Mouse (Mus musculus) adrenal gland, adult 2 months (tissue): ENCODE measurements at regions not wholly inside any gene's neighbourhood (a gene's known extent, or its start where the extent isn't known, plus 50 kb on each side); places are given as distances from the start of the nearest gene placed in this dataset.
A peak's percentile ranks its signal among the peaks of the same experiment; 100 is the strongest.
"Not testable (repeated sequence)": the region's sequence is repeated elsewhere in the genome, so short reads cannot be mapped to it uniquely, and the experiment has no call there.

Experiments
- DNase-seq: peaks from one replicate; pipeline ENCODE4 v3.0.0; 2021

DNA sequence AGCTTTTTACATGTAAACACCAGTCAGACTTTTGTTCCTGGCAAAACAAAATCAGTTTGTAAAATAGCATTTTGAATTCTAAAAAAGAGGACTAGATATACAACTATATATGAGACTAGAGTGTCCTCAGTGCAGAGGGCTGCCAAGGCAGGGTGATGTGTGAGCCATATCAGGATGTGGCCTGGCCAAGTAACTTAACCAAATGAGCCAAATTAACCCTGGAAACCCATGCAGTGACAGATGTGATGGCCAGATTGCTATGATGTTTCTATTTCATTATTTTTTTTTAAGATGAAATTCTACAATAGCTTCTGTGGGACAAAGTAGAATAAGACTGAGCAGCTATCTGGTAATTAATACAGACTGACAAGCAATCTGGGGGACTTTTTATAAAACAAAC is 181.8 kb downstream of the Nova1 start:
- DNase-seq: no peak

DNA sequence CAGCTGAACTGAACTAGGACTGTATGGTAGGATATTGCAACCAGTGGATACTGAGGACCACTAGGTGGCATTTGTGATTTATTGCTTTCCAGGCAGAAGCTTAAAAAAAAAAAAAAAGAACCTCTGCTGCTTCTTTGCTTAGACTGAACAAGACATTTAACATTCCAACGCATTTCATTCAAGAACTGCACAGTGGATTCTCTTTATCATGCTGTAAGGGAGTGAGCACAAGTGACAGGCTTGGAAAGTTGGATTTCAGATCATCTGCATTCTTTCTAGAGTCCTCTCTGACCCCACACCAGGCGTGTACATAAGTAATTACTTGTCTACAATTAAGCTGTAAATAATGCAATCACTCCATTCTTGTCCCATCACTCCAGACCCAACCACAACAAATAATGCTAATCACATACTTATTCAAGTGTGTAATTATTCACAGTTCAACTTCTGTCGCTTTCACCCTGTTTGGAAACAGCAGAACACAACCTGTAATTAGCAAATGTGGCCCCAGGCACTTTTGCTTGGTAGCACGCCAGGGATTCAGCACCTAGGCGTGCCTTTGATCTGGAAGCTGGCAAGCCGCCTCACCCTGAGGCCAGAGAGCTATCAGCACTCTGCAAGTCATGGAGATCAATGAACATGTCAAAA is 183.5 kb downstream of the Nova1 start:
- peak; percentile 8 for DNase-seq

DNA sequence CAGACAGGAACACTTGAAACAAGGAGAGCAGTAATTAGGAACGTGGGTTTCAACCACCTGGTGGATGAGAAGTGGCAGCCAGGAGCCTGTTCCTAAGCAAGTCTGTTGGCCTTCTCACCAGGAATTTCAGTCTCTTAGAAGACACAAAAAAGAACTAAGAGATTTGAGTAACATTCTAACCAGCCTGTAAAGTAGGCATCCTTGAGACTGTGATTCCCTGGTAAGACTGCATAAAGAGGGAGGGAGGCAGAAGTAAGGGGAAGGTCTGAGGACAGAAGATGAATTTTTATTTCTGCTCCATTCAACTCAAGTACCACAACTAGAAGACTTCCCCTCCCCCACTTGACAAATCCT is 184.0 kb downstream of the Nova1 start:
- no peak for DNase-seq

DNA sequence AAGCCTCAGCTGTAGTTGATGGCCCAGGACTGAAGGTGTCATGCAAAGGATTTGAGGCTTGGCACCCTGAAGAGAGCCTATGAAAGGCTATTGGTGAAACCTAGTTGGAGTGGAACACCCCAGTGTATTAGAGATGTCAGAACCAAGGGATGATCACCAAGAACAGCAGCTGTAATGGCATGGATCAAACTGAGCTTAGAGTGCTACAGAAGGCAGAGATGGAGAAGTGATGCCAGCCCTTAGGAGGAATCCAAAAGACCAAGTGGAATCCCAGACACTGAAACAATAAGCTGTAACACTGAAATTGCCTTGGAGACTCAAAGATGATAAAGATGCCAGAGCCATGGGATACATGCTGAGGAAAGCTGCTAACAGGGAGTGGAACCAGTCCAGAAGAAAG is 186.3 kb downstream of the Nova1 start:
- not testable (repeated sequence) for DNase-seq

- no peak for DNase-seq
These were observed 191.4 kb downstream of the Nova1 start for GRCm38 (mm10) chr12:46627320-46627719.

DNA sequence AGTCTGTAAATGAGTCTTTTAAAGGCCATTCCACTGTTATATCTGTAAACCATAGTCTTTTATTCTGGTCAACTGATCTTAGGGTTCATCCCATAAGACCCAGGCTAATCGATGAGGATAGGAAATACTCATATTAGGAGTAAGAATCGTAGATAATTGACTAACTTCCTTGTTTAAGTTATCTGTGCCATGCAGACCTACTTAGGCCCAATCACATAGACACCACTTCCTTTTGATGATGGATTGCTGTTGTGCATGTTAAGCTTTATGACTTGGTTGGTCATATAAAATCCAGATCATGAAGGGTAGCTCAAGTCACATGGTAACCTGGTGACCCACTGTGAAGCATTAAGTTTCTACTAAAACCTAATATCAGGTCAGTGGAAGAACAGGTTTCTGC is 207.3 kb downstream of the Nova1 start:
- DNase-seq: no peak

DNA sequence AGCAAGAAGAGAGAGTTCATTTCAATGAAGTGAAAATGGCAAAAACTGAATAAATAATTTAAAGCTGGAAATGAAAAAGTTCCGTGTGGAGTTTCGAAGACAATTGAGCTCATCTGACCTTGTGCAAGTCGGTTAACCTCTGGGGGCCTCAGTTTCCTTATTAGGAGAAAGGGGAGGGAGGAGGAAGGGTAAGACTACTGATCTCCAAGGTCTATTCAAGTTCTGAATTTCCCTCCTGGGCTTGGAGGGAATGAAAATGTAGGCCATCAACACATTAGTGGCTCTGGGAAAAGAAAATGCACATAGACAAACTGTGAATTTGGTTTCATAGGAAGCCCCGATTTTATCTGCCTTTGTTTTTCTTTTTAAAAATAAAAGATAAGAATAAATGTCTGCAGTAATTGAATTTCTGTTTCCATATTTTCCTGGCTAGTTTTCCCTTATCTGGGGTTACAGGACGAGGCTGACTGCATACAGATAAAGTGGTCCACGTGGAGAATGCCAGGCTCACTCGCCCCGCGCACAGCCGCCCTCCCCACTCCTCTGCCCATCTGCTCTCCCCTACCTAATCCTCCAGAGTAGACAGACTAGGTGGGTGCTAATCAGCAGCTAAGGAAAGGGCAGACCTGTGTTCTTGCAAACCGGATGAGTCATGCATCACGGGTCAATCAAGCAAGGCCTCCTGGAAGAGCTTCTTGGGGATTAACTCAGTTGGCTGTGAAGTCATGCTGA is 209.0 kb downstream of the Nova1 start:
- DNase-seq: peak; percentile 17

- DNase-seq: no peak
These were observed 210.3 kb downstream of the Nova1 start for GRCm38 (mm10) chr12:46608290-46608910.

GRCm38 (mm10) chr12:46597200-46597599 is 221.5 kb downstream of the Nova1 start:
- DNase-seq: no peak

GRCm38 (mm10) chr12:46568665-46569064 is 250.1 kb downstream of the Nova1 start:
- DNase-seq: no peak

DNA sequence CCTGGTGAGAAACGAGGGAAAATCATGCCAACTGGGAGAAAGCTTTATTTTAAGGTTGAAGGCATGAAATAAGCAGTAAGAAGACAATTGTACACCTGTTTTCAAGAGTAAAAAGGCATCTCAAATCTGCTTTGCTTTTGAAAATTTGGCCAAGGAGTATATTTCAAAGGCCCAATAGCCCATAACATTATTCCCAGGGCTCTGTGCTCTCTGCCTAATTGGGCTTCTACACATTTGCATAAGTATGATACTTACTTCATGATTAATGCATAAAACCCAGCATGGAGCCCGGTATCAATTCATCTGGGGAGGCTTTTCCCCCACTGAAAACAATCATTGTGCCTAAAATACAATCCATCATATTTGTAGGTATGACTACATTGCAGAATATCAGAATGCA is 252.4 kb downstream of the Nova1 start:
- DNase-seq: no peak

- DNase-seq: no peak
These were observed 297.8 kb downstream of the Nova1 start for GRCm38 (mm10) chr12:46520942-46521341.

GRCm38 (mm10) chr12:46507829-46508228 is 310.9 kb downstream of the Nova1 start:
- no peak for DNase-seq

DNA sequence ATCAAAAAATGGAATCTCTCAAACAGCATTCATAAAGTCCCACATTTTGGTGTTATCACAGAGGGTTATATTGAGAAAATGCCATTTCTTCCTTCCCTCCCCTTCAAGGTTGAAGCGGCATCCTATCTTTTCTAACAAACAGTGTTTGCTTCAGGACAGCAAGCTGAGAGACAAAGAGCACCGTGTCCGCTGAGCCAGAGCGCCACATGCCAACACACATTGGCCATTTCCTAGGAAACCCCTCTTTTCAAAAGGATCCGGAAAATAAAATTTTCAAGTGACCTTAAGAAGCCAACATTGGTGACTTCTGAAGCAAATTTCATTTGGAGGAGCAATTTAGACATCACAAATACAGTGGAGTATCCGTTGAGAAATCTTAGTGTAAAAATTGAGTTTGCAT is 326.3 kb downstream of the Nova1 start:
- DNase-seq: no peak

- no peak for DNase-seq
These were observed 367.8 kb downstream of the Nova1 start for GRCm38 (mm10) chr12:46450888-46451287.

GRCm38 (mm10) chr12:46444644-46445313 is 373.9 kb downstream of the Nova1 start:
- DNase-seq: no peak

GRCm38 (mm10) chr12:46419591-46419990 is 399.1 kb downstream of the Nova1 start:
- no peak for DNase-seq

GRCm38 (mm10) chr12:46418990-46419389 is 399.7 kb downstream of the Nova1 start:
- DNase-seq: no peak

- no peak for DNase-seq
These were observed 401.8 kb downstream of the Nova1 start for GRCm38 (mm10) chr12:46416765-46417404.

GRCm38 (mm10) chr12:46416250-46416649 is 402.5 kb downstream of the Nova1 start:
- DNase-seq: no peak

GRCm38 (mm10) chr12:46405674-46406073 is 413.1 kb downstream of the Nova1 start:
- DNase-seq: no peak

GRCm38 (mm10) chr12:46399653-46399975 is 419.1 kb downstream of the Nova1 start:
- DNase-seq: peak; percentile 6
